Mouse (Mus musculus): ENCODE measurements around the gene Klrb1a. TPM values are rescaled to one million over a fixed set of nuclear protein-coding genes. Genes with fewer than 3 reads are reported as not detected.

Gene Klrb1a
- total RNA-seq (2023): not detected

DNA sequence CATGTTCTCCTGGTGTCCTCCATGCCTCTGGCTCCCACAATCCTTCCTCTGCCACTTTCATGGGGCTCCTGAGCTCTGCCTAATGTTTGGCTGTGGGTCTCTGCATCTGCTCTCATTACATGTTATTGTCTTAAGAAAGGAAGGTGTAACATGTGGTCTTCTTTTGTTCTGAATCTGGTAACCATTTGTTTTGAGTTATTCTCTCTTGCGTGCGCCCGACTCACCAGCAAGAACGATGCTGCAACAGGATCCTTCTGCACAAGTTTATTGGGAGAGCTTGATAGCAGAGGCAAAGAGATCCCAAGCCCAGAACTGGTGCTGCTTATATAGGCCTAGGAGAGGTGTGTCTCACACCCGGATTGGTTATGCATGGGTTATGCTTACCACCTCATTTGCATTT lies at the start of gene Klrb1a:
Gene Klrb1a, minus strand, starts transcription at position 101 of the 400 bp plus-strand sequence.

DNA sequence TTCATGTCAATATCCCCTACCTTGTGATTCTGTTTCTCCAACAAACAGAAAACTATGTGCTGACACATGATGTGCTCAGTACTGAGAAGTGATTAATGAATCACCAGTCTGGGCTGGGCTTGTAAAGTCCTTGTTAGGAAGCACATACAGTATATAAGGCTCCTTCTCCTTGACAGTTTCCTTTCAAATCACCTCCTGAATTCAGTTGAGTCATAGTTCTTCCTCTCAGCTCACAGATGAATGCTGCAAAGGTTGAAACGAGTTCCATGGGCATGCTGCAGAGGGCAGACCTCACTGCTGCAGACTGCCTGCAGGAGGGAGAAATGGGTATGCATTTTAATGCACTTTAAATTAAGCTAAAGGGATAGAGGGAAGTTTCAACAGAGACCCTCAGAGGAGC lies 38.9 kb upstream of the Klrb1a start, which contains the start of gene Clec2h:
Gene Clec2h, plus strand, starts transcription at position 180 of the 400 bp plus-strand sequence.

DNA sequence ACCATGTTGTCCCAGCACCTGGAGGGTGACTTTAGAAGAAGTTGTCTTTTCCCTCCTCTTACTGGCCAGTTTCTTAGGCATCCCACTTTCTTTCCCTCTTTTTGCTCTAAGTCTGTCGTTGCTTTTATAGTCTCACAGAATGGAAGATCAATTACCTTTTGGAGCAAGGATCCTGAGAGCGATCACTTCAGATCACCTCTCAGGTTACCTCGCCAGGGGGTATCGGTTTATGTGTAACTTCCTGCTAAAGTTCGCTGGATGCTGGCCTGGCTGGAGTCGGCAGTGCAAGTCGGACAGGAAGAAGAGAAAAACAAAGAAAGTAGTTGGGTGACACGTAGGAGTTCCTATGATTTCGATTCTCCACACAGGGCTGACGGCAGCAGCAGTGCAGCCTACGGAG lies 41.8 kb downstream of the Klrb1a start, which contains the start of gene A2ml1:
Gene A2ml1, minus strand, starts transcription at position 101 of the 400 bp plus-strand sequence.

Other genes with a start within 250 kb of the Klrb1a start
- not detected for gene Tex52, start 248.1 kb downstream of the Klrb1a start, total RNA-seq (2023)
- gene Gm44596, start 248.0 kb downstream of the Klrb1a start, total RNA-seq (2023): not detected
- gene Nrip2, start 224.2 kb downstream of the Klrb1a start, total RNA-seq (2023): not detected
- 10 to 100 TPM; 12.3 to 12.7 TPM for gene Itfg2, start 198.6 kb downstream of the Klrb1a start, total RNA-seq (2023)
- 10 to 100 TPM; 39.2 to 39.7 TPM for gene Fkbp4, start 184.9 kb downstream of the Klrb1a start, total RNA-seq (2023)
- gene Pzp, start 96.8 kb downstream of the Klrb1a start, total RNA-seq (2023): not detected
- gene A2ml1, start 41.9 kb downstream of the Klrb1a start, total RNA-seq (2023): not detected
- under 1 TPM in 1 of 2 experiments, not detected in 1; 0.84 TPM for gene Clec2h, start 38.9 kb upstream of the Klrb1a start, total RNA-seq (2023)
- not detected for gene Klrb1, start 99.5 kb upstream of the Klrb1a start, total RNA-seq (2023)
- gene Klrb1c, start 165.7 kb upstream of the Klrb1a start, total RNA-seq (2023): under 1 TPM in 1 of 2 experiments, not detected in 1; 0.33 TPM
- not detected for gene Gm44511, start 202.8 kb upstream of the Klrb1a start, total RNA-seq (2023)
- not detected for gene Klrb1b, start 202.8 kb upstream of the Klrb1a start, total RNA-seq (2023)

All from neutrophil, adult 59 days (primary cell).